Mouse (Mus musculus) intestine, postnatal 0 days (tissue): ENCODE data around the gene Dlg2. TPM values are rescaled to one million over a fixed set of nuclear protein-coding genes. Genes with fewer than 3 reads are reported as not detected.

Experiments used
- ATAC-seq: fragments of 200-750 bp; cut with Nextera tagmentation; 2 replicates; pipeline ENCODE4 v1.8.0; 2017; ENCODE audit warnings: mild to moderate bottlenecking, moderate TSS enrichment, moderate library complexity
- H3K27ac ChIP-seq: fragments of 300-500 bp; sonication (generic); 2 replicates; pipeline ENCODE4 v1.5.1; 2014; ENCODE audit warnings: mild to moderate bottlenecking, low read depth, low read length, moderate library complexity
- H3K27me3 ChIP-seq: fragments of 300-500 bp; sonication (generic); replicated peaks from 2 replicates; pipeline ENCODE4 v1.6.1; 2014; ENCODE audit warnings: low read length, mixed read lengths; ENCODE audit not compliant: control insufficient read depth, insufficient read depth
- H3K36me3 ChIP-seq: fragments of 300-500 bp; sonication (generic); 2 replicates; pipeline ENCODE4 v1.6.1; 2014; ENCODE audit warnings: mild to moderate bottlenecking, moderate library complexity; ENCODE audit not compliant: control insufficient read depth, insufficient read depth
- H3K4me1 ChIP-seq: fragments of 300-500 bp; sonication (generic); replicated peaks from 2 replicates; pipeline ENCODE4 v1.6.1; 2014; ENCODE audit warnings: antibody characterized with exemption, low read length, mixed read lengths; ENCODE audit not compliant: control insufficient read depth, insufficient read depth
- H3K4me2 ChIP-seq: fragments of 300-500 bp; sonication (generic); replicated peaks from 2 replicates; pipeline ENCODE4 v1.6.1; 2014; ENCODE audit warnings: low read depth, mild to moderate bottlenecking, moderate library complexity
- H3K4me3 ChIP-seq: fragments of 300-500 bp; sonication (generic); 2 replicates; pipeline ENCODE4 v1.5.1; 2014; ENCODE audit warnings: low read depth, low read length
- H3K9ac ChIP-seq: fragments of 300-500 bp; sonication (generic); 2 replicates; pipeline ENCODE4 v1.6.1; 2014; ENCODE audit warnings: mild to moderate bottlenecking, low read depth, low read length
- H3K9me3 ChIP-seq: fragments of 300-500 bp; sonication (generic); 2 replicates; pipeline ENCODE4 v1.6.1; 2016; ENCODE audit warnings: mixed run types; ENCODE audit not compliant: control insufficient read depth
- CTCF ChIP-seq: sonication (generic); IDR thresholded peaks from 2 replicates; pipeline ENCODE4 v1.5.1; 2016; ENCODE audit warnings: low read depth, mild to moderate bottlenecking, control low read depth, antibody characterized with exemption, moderate library complexity
- WGBS: fragments of 180-500 bp; shearing (Covaris S2); extraction: QIAGEN DNeasy Blood & Tissue Kit; methylation state at CpG from one replicate; pipeline ENCODE4 v1.1.7; 2014; 5-methylcytosine and 5-hydroxymethylcytosine counted together
- polyA plus RNA-seq: library from polyadenylated mRNA; unstranded; fragments of >200 nt; fragmentation: Nextera tagmentation; extraction: Ambion mirVana; gene quantifications from 2 replicates; pipeline ENCODE4 v1.2.1, GENCODE M21; 2015

Gene Dlg2
- polyA plus RNA-seq, 1 experiment from 2014 or later, result 1.1 TPM

DNA sequence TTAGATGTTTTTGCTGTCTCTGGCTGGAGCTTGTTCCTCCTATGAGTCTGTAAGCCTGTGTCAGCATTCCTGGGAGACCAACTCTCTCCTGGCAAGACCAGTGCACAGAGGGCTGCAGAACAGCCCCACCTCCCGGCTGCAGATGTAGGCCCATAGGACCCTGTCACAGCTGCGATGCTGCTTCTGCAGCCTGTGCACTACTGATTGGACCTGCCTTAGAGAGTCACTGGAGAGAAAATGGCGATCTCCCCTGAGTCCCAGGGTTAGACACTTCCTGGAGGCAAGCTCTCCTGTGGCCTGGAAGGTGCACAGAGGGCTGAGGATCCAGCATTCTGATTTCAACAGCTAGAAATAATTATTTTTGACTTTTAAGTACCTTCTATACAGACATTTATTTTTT is 257.6 kb downstream of the Dlg2 start:
- no peak overlapping the region for H3K27ac ChIP-seq
- no peak for TF ChIP-seq CTCF
- no peak overlapping the region for H3K4me2 ChIP-seq
- no peak for ATAC-seq
- no peaks in the 10 kb centered on the region for H3K9me3 ChIP-seq
- no peaks in the 10 kb centered on the region for H3K36me3 ChIP-seq
- 44% methylated on average over 3 of the region's 3 CpGs for WGBS
- H3K4me3 ChIP-seq, result no peak overlapping the region
- H3K27me3 ChIP-seq, result no peaks in the 10 kb centered on the region
- H3K9ac ChIP-seq, result no peak overlapping the region
- no peaks in the 10 kb centered on the region for H3K4me1 ChIP-seq

DNA sequence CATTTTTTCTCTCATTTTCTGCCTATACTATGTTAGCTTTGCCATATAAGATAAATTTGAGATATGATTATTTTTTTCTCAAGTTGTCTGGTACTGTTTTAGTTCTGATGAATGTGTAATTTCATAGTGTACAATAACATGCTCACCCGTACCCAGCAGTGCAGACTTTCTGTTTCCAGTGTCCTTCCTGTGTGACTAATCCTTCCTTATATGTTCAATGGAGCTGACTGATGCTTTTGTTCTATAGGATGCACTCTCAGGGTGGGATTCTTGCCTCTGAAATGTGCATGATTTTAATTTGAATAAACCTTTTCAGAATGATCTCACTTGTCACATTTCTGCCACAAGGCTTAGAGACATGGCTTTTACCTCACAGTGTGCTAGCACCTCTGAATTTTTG is 259.9 kb downstream of the Dlg2 start:
- no peak overlapping the region for H3K4me3 ChIP-seq
- H3K9ac ChIP-seq, result no peak overlapping the region
- ATAC-seq, result no peak
- no peaks in the 10 kb centered on the region for H3K27me3 ChIP-seq
- H3K4me2 ChIP-seq, result no peak overlapping the region
- no peak overlapping the region for H3K27ac ChIP-seq
- no peak for TF ChIP-seq CTCF
- H3K36me3 ChIP-seq, result no peaks in the 10 kb centered on the region
- H3K9me3 ChIP-seq, result no peaks in the 10 kb centered on the region
- no peaks in the 10 kb centered on the region for H3K4me1 ChIP-seq
- 50% methylated on average over 1 of the region's 1 CpGs for WGBS

DNA sequence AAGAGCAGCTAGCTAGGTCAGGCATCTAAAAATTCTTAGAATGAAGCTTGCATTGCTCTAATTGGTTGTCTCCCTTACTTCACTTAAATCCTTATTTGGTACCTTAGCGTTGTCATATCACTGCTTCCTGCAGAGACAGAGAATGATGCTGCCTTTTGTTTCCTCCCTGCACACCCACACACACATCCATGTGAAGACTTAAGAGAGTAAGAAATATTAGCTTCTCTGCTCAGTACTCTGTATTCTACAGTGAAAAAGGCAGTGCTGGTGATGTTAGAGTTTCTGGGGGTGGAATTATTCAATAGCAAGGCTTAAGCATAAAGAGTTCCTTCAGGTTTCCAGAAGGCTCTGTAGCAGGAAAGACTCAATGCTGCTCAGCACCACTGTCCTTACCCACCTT is 272.2 kb downstream of the Dlg2 start:
- ATAC-seq, result no peak
- WGBS, result 78% methylated on average over 1 of the region's 1 CpGs
- H3K4me2 ChIP-seq, result no peak overlapping the region
- no peaks in the 10 kb centered on the region for H3K9me3 ChIP-seq
- no peak for TF ChIP-seq CTCF
- H3K4me3 ChIP-seq, result no peak overlapping the region
- no peaks in the 10 kb centered on the region for H3K27me3 ChIP-seq
- no peak overlapping the region for H3K9ac ChIP-seq
- H3K27ac ChIP-seq, result no peak overlapping the region
- no peaks in the 10 kb centered on the region for H3K4me1 ChIP-seq
- no peaks in the 10 kb centered on the region for H3K36me3 ChIP-seq

DNA sequence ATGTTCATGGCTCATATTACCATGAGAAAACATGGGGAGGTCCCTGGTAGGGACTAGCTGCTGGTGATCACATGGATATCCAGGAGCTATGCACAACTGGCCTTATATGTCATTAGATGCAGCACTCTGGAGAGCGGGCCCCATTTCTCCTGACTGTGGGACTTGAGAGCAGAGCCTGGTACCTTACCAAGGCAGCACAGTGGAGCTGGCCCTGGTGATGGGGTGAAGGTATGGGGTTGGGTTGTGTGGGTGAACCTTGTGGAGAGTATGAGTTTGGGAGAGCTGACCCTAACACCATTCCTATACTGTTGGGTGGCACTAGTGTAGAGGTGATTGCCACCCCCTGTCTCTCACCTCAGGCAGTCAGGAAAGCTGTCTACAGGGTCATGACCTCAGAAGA is 311.5 kb downstream of the Dlg2 start:
- Histone ChIP-seq H3K27ac (no peak overlapping the region), H3K9me3 (no peaks in the 10 kb centered on the region), H3K36me3 (no peaks in the 10 kb centered on the region), H3K27me3 (no peaks in the 10 kb centered on the region), H3K9ac (no peak overlapping the region), H3K4me3 (no peak overlapping the region), H3K4me1 (no peaks in the 10 kb centered on the region), H3K4me2 (no peak overlapping the region)
- 96% methylated on average over 1 of the region's 1 CpGs for WGBS
- no peak for TF ChIP-seq CTCF
- no peak for ATAC-seq

DNA sequence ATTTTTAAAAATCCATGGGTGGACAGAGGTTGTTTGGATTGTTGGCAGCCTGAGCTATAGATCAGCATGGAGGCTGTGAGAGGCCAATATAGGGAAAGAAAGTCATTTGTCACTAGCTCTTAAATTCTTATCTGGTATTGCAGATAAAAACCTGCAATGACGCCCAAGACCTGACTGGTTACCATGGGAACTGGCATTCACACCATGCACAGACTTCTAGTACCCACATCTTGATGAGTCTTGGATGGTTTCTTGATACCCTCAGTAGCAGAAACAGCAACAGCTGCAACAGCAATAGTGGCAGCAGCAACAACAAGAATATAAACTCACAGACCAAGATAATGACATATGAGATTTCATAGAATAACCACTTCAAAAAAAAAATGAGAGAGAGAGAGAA is 315.1 kb downstream of the Dlg2 start:
- H3K27ac ChIP-seq, result no peak overlapping the region
- H3K9ac ChIP-seq, result no peak overlapping the region
- 22% methylated on average over 1 of the region's 1 CpGs for WGBS
- H3K27me3 ChIP-seq, result no peaks in the 10 kb centered on the region
- H3K36me3 ChIP-seq, result no peaks in the 10 kb centered on the region
- no peak overlapping the region for H3K4me2 ChIP-seq
- ATAC-seq, result no peak
- no peak overlapping the region for H3K4me3 ChIP-seq
- no peak for TF ChIP-seq CTCF
- no peaks in the 10 kb centered on the region for H3K4me1 ChIP-seq
- no peaks in the 10 kb centered on the region for H3K9me3 ChIP-seq

DNA sequence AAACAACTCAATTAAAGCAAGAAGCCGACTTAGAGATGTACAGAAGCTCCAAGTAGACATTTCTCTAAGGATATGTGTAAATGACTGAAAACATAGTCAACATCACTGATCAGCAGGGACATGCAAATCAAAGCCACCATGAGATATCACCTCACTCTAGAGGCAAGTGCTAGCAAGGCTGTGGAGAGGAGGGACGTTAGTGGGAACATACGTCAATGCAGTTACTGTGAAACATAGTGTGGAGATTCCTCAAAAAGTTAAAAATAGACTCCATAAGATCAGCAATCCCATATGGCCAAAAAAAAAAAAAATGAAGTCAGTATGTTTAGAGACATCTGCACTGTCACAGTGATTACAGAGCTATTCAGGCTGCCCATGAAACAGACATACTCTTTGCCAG is 349.2 kb downstream of the Dlg2 start:
- no peaks in the 10 kb centered on the region for H3K4me1 ChIP-seq
- no peak overlapping the region for H3K4me3 ChIP-seq
- H3K9me3 ChIP-seq, result no peaks in the 10 kb centered on the region
- no peak overlapping the region for H3K4me2 ChIP-seq
- no peak for TF ChIP-seq CTCF
- no peaks in the 10 kb centered on the region for H3K27me3 ChIP-seq
- H3K36me3 ChIP-seq, result no peaks in the 10 kb centered on the region
- whole genome bisulfite sequencing, result 71% methylated on average over 3 of the region's 3 CpGs
- H3K9ac ChIP-seq, result no peak overlapping the region
- H3K27ac ChIP-seq, result no peak overlapping the region
- ATAC-seq, result no peak

DNA sequence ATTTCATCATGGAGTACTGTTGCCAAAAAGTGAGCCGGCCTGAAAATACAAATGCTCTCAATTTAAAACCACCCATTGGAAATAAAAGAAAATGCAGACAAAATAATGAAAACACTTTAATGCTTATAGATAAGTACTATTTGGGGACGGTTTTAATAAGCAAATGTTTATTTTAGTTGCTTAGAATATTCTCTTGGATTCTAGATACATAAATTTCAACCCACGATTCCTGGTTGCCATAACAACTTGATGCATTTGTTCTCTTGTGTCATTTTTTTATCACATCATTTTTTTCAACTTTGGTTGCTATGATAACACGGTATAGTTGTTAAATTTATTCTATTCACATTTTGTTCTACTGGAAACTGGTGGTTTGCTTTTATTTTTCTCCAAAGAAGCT is 364.8 kb downstream of the Dlg2 start:
- Histone ChIP-seq H3K9ac (no peak overlapping the region), H3K4me3 (no peak overlapping the region), H3K9me3 (no peaks in the 10 kb centered on the region), H3K4me2 (no peak overlapping the region), H3K27me3 (no peaks in the 10 kb centered on the region), H3K4me1 (no peaks in the 10 kb centered on the region), H3K36me3 (no peaks in the 10 kb centered on the region), H3K27ac (no peak overlapping the region)
- 67% methylated on average over 4 of the region's 4 CpGs for WGBS
- no peak for ATAC-seq
- TF ChIP-seq CTCF, result no peak
